Mouse (Mus musculus): Measurements from ENCODE around the gene Trpc5. TPM values are rescaled to one million over a fixed set of nuclear protein-coding genes. Genes with fewer than 3 reads are reported as not detected.

Trpc5 gene
- polyA plus RNA-seq (2014; fragmentation: Illumina TruSeq; extraction: RNeasy Lipid Tissue Mini Kit (QIAGEN cat#74804); ENCODE audit: insufficient read depth, low read depth, low replicate concordance) = not detected

DNA sequence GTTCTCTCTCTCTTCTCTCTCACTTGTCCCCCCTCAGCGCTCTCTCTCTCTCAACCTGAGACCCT, at the start of gene Trpc5:
Gene Trpc5 (minus strand): TSS at position 39 of the 65 bp plus-strand sequence.

DNA sequence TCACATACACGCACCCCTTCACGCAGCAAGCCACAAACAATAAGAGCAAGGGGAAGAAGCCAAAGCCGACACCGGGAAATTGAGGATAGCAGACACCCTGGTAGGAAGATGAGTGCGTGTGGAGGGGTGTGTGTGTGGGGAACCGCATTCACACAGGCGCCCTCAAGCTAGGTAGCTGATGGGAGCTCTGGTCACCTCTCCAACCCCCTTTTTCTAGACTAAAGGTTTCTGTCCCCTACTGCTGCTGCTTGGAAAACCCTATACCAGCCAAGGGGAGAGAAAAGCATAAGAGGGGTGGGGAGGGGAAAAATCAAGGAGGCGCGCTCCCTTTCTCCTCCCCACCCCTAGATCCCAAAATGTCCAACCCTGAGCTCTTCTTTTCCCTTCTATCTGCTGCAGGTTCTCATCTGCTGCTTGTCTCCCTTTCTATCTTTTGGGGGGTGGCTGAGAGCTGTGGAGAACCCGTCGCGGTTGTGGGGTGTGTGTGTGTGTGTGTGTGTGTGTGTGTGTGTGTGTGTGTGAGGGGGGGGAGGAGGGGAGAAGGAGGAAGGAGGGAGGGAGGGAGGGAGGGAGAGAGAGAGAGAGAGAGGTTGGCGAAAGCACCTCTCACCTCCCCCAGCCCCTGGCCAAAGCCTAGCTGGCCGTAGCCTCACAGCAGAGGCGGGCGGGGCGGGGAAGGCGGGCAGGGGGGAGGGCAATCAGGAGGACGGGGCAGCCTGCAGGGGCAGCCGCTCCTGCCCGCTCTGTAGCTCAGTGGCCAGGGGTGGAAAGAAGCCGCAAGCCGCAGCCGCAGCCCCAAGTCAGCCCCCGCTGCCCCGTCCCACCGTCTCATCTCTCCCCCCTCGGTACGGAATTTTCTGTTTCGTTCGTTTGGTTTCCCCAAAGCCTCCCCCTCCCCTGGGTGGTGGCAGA, 483 bp upstream of the Trpc5 start, which contains the start of gene Rtl4:
Gene Rtl4 (plus strand): TSS at position 701 of the 912 bp plus-strand sequence.

DNA sequence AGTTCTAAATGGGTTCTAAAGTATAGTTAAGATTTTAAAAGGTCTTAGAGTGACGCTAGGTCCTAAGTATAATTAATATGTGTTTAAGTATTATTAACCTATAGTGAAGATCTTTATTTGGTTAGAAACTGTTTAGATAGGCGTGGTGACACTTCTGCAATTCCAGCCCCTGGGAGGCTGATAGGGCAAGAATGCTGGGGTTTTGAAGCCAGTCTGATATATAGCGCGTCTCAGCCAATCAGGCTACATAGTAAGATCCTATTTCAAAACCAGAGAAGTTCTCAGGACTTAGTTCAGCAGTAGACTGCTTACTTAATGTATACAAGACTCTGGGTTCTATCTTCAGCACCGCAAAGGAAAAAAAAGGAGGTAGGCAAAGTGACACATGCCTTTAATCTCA, 231.7 kb downstream of the Trpc5 start, which contains the start of gene Trpc5os:
Gene Trpc5os (plus strand): TSS at position 301 of the 400 bp plus-strand sequence.

Other genes starting within 250 kb of the Trpc5 start
- not detected for gene Trpc5os, start 231.6 kb downstream of the Trpc5 start, polyA plus RNA-seq (2014; fragmentation: Illumina TruSeq; extraction: RNeasy Lipid Tissue Mini Kit (QIAGEN cat#74804); ENCODE audit: insufficient read depth, low read depth, low replicate concordance)
- not detected for gene Rtl4, start 727 bp upstream of the Trpc5 start, polyA plus RNA-seq (2014; fragmentation: Illumina TruSeq; extraction: RNeasy Lipid Tissue Mini Kit (QIAGEN cat#74804); ENCODE audit: insufficient read depth, low read depth, low replicate concordance)

Data from lung, adult 10 weeks (tissue).